Mouse (Mus musculus) macrophage (primary cell): Measurements from ENCODE around the gene Fam107b. TPM values are rescaled to one million over a fixed set of nuclear protein-coding genes. Genes with fewer than 3 reads are reported as not detected.

Source experiments
- H3K27ac ChIP-seq: fragments of 350-480 bp; formaldehyde crosslinking; 2 replicates; pipeline ENCODE4 v1.9.0; 2021
- H3K36me3 ChIP-seq: fragments of 350-480 bp; formaldehyde crosslinking; 2 replicates; pipeline ENCODE4 v1.9.0; 2021; ENCODE audit errors: inconsistent target
- H3K4me3 ChIP-seq: fragments of 350-480 bp; formaldehyde crosslinking; 2 replicates; pipeline ENCODE4 v1.9.0; 2021; ENCODE audit errors: inconsistent target
- H3K79me2 ChIP-seq: fragments of 350-480 bp; formaldehyde crosslinking; 2 replicates; pipeline ENCODE4 v1.9.0; 2021; ENCODE audit errors: inconsistent target
- WGBS: methylation state at CpG from one replicate; pipeline ENCODE4 v1.1.7; 2026; ENCODE audit warnings: inconsistent platforms; ENCODE audit not compliant: missing documents; 5-methylcytosine and 5-hydroxymethylcytosine counted together
- polyA plus RNA-seq: library from polyadenylated mRNA; stranded (reverse); fragments of 250-400 nt; gene quantifications from 3 replicates; pipeline ENCODE4 v1.2.4, GENCODE M21; 2018; ENCODE audit warnings: inconsistent platforms

Fam107b gene
- polyA plus RNA-seq, 1 experiment from 2014 or later, result 33.9 TPM

- H3K36me3 ChIP-seq, result no peaks in the 10 kb centered on the region
- no peaks in the 10 kb centered on the region for H3K79me2 ChIP-seq
- H3K27ac ChIP-seq, result no peak overlapping the region
- WGBS, result 6% methylated on average over 5 of the region's 5 CpGs
- no peak overlapping the region for H3K4me3 ChIP-seq
Observed at GRCm38 (mm10) chr2:3800555-3800878, 230.2 kb downstream of the Fam107b start.

DNA sequence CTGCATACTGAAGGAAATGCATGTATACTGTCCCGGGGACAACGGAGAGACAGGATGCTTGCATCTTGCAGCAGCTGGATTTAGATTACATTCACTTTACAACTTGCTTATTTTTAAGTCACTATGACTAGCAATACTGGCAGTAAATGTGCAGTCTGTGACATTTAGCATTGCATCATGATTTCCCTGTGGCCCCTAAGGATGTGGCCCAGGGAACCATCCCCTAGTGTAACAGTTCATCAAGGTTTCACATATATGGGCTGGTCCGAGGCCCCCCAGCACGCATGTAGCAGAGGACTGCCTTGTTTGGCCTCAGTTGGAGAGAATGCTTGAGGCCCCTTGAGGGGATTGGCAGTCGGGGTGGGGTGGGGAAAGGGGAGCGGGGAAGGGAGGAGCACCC lies 235.5 kb downstream of the Fam107b start:
- Histone ChIP-seq H3K4me3 (no peak overlapping the region), H3K79me2 (no peaks in the 10 kb centered on the region), H3K36me3 (no peaks in the 10 kb centered on the region), H3K27ac (no peak overlapping the region)
- 87% methylated on average over 5 of the region's 6 CpGs for WGBS

DNA sequence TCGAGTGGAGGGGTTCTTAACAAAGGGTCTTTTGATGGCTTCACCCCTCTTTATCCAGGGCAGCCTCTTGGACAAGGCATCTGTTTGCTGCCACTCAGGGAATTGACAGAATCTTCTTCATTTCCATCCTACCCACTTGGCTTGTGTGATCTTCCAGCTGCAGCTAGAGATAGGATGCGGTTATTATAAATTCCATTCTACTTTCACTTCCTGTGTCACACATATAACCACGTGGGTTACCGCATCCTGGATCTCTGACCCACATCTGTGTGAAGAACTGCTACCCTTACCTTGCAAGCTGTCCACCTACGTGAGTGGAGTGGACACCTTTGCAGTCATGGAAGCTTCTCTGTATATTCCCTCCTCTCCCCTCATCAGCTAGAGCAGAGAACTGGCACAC lies 240.0 kb downstream of the Fam107b start:
- Histone ChIP-seq H3K79me2 (no peaks in the 10 kb centered on the region), H3K27ac (no peak overlapping the region), H3K4me3 (no peak overlapping the region), H3K36me3 (no peaks in the 10 kb centered on the region)
- WGBS, result 23% methylated on average over 5 of the region's 5 CpGs

- no peaks in the 10 kb centered on the region for H3K79me2 ChIP-seq
- no peak overlapping the region for H3K27ac ChIP-seq
- H3K4me3 ChIP-seq, result no peak overlapping the region
- no peaks in the 10 kb centered on the region for H3K36me3 ChIP-seq
- 86% methylated on average over 6 of the region's 6 CpGs for WGBS
Observed at GRCm38 (mm10) chr2:3816142-3816609, 245.9 kb downstream of the Fam107b start.

DNA sequence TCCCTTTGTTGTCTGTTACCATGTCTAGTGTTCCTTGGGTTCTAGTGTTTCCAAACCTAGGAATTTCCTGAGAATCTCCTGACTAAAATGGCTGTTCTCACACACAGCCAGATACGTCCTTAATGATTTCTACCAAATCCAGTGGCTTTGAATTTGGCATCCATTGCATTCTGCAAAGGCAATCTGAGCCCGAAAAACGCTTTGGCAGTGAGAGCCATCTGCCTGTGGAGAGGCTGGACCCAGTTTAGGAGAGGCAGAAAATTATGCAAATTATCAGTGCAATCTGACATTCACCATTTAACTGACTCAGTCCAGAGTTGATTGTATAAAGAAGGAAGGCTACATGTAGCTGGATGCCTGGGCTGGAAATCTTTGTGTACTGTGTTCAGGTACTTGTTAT lies 247.3 kb downstream of the Fam107b start:
- Histone ChIP-seq H3K36me3 (no peaks in the 10 kb centered on the region), H3K79me2 (no peaks in the 10 kb centered on the region), H3K4me3 (no peak overlapping the region), H3K27ac (no peak overlapping the region)
- 92% methylated on average over 3 of the region's 3 CpGs for WGBS

DNA sequence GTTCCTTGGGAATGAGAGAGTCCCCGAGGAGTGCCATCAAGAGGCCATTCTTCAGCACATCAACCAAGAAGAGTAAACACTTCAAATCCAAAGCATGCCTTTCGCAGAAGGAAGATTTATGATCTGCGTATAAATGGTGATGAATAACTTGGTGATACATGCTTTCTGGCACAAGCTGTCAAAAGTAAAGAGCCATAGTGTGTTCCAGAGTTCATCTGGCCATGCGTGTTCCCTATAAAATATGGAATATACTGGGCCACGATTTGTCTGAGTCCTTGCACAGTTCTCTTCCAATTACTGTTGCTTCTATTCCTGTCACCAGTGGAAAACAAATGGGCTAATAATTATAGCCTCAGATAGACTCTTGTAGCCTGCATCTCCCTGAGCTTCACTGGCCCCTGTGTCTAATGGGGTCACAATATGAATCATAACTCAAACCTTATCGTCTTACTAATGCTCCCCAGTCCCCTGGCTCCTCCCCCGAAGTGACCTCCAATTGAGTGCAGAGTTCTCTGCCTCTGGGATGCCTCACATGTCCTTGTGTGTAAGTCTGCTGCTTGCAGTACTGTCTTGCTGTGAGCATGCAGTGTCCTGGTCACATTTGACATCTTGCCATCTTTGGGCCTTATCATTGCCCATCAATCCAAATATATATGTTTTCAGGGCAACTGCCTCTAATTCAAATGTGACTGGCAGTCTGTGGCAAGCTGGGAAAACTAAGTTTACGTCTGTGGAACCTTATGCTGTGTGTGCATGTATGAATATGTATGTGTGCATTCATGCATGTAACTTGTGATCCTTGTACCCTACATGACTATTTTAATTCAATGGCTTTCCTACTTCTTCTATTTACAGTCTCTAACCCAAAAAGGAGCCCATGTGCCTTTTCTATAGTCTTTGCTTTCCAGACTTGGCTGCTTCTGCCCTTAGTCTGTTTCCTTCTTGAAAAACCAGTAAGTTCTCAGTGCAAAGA lies 252.5 kb downstream of the Fam107b start:
- 93% methylated on average over 8 of the region's 8 CpGs for WGBS
- Histone ChIP-seq H3K27ac (no peak overlapping the region), H3K79me2 (no peaks in the 10 kb centered on the region), H3K36me3 (no peaks in the 10 kb centered on the region), H3K4me3 (no peak overlapping the region)

Other genes starting within 250 kb of the Fam107b start
- gene Rpp38, start 237.8 kb upstream of the Fam107b start, polyA plus RNA-seq, result 6.6 to 12.1 TPM (median 10.8 TPM) in 3 replicates
- gene Acbd7, start 234.3 kb upstream of the Fam107b start, polyA plus RNA-seq, result not detected in 3 replicates
- not detected in 3 replicates for gene Olah, start 173.3 kb upstream of the Fam107b start, polyA plus RNA-seq
- gene Meig1, start 147.8 kb upstream of the Fam107b start, polyA plus RNA-seq, result 1.7 to 2.3 TPM in 2 of 3 replicates, not detected in the other
- 17.9 to 52.7 TPM (median 38.0 TPM) in 3 replicates for gene Dclre1c, start 146.4 kb upstream of the Fam107b start, polyA plus RNA-seq
- 0.42 to 2.5 TPM (median 1.1 TPM) in 3 replicates for gene Suv39h2, start 95.5 kb upstream of the Fam107b start, polyA plus RNA-seq
- 1.7 to 2.7 TPM (median 1.9 TPM) in 3 replicates for gene Gm45902, start 57.7 kb upstream of the Fam107b start, polyA plus RNA-seq
- 31.7 to 48.6 TPM (median 31.8 TPM) in 3 replicates for gene Hspa14, start 57.7 kb upstream of the Fam107b start, polyA plus RNA-seq
- gene Cdnf, start 57.5 kb upstream of the Fam107b start, polyA plus RNA-seq, result 0.56 to 1.2 TPM (median 0.57 TPM) in 3 replicates